Mouse (Mus musculus) neutrophil, adult 5-6 weeks (primary cell): ENCODE results near the gene Ugt1a2. TPM values are rescaled to one million over a fixed set of nuclear protein-coding genes. Genes with fewer than 3 reads are reported as not detected.
A peak's percentile ranks its signal among the peaks of the same experiment; 100 is the strongest.

Experiments used
- ATAC-seq: fragments of 151-379, 151-347 bp; 2 replicates; pipeline ENCODE4 v1.8.0; 2017; ENCODE audit warnings: mild to moderate bottlenecking, moderate TSS enrichment; ENCODE audit not compliant: insufficient number of reproducible peaks, poor library complexity, low FRiP score, severe bottlenecking; ENCODE audit errors: extremely low read depth
- total RNA-seq: library from RNA; stranded (forward); fragments of 200-1000 nt; gene quantifications from 2 replicates; pipeline ENCODE4 v1.2.3, GENCODE M21; 2017

Gene Ugt1a2
- total RNA-seq, 1 experiment from 2014 or later: 1.0 TPM

DNA sequence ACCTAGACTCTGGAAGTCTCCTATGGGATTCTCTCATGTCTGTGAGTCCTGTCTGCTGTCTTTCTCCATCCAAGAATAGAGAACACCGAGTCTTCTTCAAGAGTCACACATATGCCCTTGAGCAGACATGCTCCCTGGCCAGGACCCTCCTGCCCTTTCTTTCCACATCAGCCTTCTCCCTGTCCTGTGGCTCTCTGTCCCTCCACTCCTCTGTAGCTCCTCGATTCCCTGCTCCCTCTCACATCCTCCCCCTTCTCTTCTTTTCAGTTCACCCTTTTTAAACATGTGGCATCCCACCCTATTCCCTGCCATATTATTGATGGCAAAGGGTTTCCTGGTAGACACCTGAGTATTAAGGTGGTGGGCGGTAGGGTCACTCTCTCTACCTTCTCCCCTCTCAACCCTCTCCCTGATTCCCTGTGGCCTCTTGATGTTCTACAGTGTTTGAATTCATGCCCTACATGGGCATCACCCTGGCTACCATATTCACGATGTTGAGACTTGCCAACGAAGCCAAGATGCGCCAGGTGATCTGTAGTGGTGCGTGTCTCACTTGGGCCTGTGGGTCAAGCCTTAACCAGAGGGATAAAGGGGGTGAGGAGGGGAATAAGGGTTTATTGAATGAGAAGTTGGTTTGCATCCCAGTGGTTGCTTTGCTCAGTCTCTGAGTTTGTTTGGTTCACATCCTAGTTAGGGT lies 31.6 kb downstream of the Ugt1a2 start:
- ATAC-seq: no peak

DNA sequence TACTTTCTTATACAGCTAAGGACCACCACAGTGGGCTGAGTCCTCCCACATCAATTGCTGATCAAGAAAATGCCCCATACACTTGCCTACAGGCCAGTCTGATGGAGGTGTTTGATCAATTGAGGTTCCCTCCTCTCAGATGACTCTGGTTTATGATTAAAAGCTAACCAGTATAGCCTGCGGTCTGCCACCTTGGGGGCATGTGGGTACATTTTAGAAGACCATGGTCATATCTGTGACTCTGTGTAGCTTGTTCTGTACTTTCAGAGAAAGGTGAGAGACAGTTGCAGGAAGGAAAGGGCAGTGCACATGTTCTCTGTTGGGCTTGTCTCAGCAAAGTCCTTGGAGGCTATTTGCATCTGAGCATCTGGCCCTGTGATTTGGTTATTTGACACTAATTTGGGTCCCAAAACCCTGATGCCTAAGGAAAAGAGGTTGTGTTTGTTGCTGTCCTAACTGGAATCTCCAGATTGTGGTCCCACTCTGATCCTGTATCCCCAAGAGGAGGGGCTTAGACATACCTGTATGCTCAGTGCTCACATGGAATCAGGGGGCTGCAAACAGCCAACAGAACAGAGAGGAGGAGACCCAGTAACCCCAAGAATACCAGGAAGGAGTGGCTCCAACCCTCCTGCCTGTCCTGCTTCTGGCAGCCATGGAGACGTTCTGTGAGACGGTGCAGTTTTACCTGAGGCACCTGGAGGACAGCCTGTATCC lies 32.4 kb downstream of the Ugt1a2 start:
- no peak for ATAC-seq

DNA sequence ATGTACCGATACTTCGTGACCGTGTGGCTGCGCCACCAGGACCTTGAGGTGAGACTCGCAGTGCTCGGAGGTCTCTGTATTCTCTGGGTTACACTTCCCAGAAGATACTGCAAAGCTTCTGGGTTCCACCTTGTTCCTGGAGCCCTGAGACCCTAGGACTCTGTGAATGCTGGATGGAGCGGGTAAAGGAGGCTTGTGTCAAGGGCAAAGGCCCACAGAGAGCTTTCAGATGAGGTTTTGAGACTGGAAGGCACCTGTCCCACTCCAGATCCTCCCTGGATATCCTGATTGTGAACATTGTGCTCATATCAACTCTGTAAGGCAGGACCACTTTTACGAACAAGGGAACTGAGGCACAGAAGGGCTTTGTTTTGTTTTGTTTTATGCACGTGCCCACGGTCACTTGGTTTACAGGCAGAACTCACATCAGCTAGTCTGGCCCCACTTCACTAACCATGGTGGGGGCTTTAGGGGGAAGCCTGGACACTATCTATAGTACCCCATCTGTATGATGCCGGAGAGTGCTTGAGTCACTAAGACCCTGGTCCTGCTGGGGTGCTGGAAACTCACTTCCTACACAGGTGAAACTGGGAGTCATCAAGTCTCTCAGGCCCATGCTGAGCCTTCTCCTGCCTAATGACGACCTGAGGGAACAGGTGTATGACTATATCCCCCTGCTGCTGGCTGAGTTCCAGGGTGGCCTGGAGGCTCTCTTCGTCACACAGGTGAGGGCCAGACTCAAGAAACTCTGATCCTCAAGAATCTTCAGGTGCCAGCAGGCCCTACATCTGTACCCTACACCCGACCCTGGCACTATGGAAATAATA lies 33.2 kb downstream of the Ugt1a2 start:
- ATAC-seq: no peak

DNA sequence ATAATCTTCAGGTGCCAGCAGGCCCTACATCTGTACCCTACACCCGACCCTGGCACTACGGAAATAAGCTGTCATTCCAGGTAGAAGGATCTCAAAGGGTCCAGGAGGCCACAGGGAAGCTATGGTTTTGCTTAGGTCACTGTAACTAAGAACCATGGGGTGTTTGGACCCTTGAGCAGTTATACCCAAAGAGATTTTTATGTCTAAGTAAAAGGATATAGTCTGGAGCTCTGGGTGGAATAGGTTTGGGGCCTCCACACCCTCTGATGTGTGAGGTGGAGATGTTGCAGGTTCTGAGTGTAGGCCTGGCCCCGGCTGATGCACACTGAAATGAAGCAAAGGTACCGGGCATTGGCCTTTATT lies 33.8 kb downstream of the Ugt1a2 start:
- no peak for ATAC-seq

DNA sequence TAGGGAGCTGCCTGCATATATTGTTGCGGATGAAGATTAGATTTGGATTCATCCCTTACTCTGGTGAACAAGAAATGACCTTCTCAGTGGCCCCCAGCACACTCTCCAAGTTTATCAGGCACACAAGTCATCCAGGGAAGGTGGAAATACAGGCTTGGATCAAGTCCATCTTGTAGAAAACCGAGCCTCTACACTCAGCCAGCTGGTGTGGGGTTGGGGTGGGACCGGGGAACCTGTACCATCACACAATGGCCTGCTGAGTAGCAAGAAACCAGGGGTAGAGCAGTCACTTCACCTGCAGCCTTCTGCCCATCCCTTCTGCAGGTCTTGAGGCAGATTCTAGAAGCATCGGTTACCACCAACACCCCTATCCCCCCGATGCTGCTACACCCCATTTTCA lies 34.2 kb downstream of the Ugt1a2 start:
- no peak for ATAC-seq

DNA sequence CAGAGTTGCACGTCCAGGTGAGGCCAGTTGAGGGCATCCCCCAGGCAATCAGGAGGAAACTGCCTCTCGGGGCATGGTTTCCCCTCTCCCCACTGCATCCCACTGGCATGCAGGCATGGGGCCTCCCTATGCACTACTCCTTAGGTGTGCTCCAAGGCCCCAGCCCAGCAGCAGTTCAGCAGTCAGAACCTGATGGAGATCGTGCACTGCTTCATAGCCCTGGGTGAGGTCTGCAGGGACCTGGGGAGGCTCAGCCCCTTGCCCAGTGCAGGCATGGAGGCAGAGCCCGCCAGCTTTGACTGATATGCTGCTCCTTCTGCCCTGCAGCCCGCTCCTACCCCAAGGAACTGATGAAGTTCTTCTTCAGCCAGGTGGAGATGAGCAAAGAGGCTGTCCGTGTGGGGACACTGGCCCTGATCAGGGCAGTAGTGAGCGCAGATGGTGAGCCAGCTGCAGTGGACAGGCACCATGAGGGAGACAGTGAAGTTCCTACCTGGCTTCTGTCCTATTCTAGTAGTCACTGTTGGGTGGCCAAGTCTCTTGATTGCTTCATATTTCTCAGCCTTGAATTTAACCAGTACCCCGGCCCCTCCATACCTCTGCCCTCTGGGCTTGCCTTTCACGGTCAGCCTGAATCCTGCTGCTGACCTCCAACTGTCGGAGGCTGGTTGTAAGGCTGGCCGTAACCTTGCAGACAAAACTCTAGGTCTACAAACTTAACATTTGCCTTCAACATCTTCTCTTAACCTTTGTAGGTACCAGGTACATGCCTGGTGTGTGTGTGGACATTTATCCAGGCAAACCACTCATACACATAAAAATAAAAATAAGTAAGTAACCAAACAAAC lies 34.9 kb downstream of the Ugt1a2 start:
- no peak for ATAC-seq

DNA sequence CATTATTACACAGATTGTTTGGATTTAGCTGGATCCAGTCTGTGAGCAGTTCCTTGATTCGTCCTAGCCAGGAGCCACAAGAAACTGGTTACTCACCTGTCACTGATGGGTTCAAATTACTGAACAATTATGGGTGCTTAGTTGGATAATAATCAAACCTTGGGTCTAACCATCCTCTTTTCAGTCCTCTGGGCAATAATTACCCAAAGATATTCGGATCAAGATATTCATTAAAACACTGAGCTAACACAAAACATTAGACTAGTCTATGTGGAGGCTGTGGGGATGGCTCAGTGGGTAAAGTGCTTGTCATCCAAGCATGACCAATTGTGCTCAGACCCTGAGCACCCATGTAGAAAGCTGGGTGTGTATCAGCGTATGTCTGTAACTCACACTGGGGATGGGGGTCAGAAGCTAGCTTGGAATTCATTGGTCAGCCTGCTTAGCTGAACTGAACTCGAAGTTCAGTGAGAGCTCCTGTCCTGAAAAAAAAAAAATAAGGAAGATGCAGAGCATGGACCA lies 35.6 kb downstream of the Ugt1a2 start:
- no peak for ATAC-seq

DNA sequence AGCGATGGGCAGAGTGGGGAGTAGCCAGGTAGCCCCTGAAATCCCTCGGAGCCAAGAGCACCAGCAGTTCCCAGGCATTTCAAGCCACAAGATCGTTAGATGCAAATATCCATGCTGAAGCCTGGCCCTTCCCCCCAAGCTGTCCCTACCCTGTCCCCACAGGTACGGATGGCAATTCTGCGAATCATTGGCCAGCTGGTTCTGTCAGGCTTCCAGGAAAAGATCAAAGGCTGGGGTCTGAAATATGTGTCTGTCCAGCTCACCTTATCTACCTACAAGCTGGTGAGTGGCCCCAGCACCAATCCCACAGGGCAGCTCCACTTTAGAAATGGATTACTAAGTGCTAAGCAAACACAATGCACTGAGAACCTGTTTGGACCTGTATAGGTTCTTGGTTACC lies 36.9 kb downstream of the Ugt1a2 start:
- no peak for ATAC-seq

DNA sequence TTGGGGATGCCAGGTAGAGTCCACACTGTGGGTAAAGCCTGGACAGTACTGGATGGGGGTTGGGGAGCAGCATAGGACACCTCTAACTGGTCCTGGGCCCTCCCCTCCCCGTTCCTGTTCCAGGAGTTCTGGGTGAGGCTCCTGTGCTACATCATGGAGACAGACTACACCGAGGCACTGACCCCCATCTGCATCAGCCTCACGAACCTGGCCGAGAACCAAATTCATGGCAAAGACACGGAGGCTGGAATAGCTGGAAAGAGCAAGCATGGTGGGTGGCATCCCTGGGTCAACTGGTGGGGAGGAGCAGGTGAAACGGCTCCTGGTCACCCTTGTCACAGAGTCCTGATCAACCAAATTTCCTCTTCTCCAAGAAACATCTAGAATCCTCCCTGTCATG lies 38.4 kb downstream of the Ugt1a2 start:
- ATAC-seq: no peak

DNA sequence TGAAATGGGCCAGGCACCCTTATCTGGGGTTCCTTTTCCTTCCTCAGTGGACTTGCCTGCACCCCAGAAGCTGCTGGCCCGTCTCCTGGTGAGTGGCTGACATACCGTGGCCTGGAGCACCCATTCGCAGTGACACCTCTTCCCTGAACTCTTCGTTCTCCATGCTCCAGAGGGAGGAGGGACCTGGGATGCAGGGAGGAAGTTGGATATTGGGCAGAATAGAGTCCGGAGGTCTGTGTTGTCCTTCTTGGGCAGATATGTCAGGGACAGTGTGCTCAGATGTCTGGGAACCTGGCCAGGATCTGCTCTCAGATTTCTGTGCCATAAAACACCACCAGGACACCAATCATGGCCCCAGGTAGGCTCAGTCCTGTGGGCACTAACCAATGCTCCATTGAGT lies 39.7 kb downstream of the Ugt1a2 start:
- ATAC-seq: no peak

DNA sequence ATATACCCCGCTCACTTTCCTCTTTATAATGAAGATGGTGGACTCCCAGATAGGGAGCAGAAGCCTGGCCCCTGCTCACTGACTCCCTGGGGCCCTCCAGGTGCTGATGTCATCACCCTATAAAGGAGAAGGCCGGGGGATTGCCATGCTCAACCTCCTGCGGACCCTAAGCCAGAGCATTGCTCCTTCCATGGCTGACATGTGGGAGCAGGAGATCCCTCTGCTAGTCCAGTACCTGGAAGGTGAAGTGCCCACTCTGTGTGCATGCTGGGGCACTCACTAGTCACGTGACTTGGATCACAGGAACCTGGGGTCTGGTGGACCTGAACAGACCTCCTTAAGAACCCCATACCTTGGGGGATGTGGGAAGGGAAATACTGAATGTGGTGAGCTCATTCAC lies 40.2 kb downstream of the Ugt1a2 start:
- ATAC-seq: no peak

DNA sequence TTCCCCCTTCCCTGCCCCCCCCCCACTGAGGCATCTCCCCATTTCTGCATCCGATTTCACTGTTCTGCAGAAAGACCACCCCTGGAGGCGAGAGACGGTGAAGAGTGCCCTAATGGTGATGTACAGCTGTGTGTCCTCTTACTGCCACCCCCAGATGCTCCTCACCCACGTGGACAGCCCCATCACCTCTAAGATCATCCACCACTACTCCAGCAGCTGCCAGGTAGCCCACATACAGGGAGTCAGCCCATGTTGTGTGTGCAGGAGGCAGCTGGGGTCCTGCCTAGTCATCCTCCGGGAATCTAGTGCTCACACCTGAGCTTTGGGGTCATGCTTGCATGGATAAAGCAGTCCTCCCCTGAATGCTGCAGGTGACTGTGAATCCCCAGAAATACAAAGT lies 43.5 kb downstream of the Ugt1a2 start:
- ATAC-seq: no peak

DNA sequence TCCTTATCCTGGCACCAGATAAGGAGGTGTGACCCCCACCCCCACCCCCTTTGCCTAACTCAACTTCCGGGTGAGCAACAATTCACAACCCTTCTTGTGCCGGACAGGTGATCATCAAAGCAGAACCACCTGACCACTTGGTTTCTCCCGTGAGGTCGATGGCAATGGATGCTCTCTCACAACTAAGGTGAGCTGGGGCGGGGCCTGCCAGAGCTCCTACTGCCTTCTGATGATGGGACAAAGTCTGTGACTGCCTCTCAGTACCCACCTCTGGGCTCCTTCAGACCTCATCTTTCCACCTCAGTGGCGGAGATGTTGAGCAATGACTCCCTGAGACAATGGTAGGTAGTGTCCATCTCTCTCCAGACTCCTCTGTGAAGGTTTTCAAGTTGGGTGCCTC lies 45.5 kb downstream of the Ugt1a2 start:
- ATAC-seq: no peak

DNA sequence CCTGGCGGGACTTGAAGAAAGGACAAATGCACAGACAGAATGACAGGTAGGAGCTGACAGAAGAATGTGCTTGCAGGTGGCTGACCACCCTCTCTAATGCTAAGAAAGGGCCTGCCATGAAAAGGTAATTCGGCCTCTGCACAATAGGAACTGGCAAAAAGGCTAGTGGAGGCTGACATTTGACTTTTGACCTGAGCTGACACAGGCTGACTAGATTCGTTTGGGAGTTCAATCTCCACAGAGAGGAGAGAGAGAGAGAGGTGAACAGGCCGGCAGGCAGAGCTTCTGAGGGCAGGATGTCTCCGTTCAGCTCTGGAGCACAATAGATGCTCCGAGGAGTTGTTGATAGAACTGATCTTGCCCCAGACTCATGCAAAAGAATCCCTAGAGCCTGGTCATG lies 46.0 kb downstream of the Ugt1a2 start:
- ATAC-seq: no peak

DNA sequence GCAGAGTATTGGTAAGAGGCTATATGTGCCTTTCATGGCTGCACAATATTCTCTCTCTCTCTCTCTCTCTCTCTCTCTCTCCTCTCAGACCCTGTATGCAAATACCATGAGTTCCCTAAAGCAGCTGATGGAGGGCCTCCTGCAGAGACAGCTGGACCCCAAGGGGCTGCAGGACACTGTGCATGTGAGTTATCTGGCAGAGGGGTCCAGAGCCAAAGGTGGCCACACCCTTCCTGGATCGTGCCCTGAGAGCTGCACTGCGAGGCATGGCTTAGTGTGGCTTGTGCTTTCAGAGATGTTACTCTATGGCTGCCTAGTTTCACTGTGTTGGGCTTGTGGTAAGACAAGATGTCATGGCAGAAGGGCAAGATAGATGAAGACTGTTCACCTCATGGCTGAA lies 47.3 kb downstream of the Ugt1a2 start:
- no peak for ATAC-seq

DNA sequence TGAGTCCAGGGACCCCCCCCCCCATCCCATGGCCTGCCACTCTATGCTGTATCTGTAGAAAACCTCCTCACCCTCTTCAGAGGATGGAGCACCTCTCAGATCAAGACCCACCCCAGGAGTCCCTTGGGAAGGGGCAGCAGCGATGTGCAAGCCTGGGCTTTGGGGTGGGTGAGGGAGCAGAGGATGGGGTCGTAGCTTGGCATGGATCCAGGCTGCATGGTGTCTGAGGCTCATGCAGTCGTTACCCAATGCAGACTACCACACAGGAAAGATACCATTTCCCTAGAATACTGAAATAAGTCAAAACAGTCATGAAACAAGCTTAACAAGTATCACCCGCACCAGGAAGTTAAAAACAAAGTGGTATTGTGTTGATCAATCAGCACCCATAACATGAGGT lies 48.3 kb downstream of the Ugt1a2 start:
- ATAC-seq: no peak

DNA sequence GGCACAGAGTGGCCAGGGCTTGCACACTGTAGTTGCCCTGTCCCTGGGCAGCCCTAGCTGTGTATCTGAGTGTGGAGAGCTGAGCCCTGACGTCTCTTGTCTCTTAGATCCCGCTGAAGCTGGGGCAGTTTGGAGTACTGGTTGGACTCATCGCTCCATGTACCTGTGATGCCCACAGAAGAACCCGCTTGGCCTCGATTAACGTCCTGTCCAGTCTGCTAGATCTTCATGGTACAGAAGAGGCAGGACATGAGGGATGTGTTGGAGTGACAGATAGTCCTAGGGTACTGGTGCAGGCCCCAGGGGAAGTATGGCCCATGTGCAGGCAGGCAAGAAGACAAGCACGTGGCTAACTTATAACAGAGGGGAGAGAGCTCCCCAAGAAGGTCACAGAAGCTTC lies 49.2 kb downstream of the Ugt1a2 start:
- no peak for ATAC-seq

DNA sequence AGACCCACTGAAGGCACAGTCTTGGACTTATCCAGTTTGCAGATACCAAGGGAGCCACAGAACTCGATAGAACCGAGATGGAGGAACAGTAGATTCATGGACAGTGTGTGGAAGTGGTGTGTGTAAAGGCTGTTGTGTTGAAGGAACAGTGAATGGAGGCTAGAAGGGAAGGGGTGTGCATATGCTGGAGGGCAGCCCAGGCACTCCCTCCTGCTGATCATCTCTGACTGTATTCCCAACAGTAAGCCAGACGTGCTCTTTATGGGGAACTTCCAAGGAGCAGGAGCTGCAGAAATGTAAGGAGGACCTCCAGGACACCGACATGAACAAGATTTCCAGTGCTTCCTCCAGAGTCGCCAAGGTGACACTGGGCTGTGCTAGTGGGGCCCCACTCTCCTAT lies 49.6 kb downstream of the Ugt1a2 start:
- ATAC-seq: no peak

DNA sequence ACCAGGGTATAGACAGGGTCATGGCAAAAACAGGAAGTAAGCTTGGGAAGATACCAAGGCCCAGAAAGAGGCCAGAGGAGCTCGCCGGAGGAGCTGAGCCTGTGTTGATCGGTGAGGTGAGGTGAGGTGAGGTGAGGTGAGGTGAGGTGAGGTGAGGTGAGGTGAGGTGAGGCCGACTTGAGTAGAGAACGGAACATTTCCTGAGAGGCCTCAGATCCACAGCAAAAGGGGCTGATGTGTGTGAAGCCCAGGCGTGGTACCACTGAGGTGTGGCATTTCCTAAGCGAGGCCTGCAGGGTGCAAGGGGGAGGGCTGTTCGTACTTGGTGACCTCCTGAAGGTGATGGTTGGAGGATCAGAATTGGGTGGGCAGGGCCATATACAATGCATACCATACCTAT lies 52.7 kb downstream of the Ugt1a2 start:
- peak; percentile 4 for ATAC-seq
